Mouse (Mus musculus) skeletal muscle tissue, adult 2 months (tissue): ENCODE data around the gene Prrt4.
"Not testable (repeated sequence)": the region's sequence is repeated elsewhere in the genome, so short reads cannot be mapped to it uniquely, and the experiment has no call there.

ENCODE experiments used
- DNase-seq: peaks from one replicate; pipeline ENCODE4 v3.0.0-alpha.2; 2012; ENCODE audit warnings: low read depth, low spot score

The Prrt4 gene

DNA sequence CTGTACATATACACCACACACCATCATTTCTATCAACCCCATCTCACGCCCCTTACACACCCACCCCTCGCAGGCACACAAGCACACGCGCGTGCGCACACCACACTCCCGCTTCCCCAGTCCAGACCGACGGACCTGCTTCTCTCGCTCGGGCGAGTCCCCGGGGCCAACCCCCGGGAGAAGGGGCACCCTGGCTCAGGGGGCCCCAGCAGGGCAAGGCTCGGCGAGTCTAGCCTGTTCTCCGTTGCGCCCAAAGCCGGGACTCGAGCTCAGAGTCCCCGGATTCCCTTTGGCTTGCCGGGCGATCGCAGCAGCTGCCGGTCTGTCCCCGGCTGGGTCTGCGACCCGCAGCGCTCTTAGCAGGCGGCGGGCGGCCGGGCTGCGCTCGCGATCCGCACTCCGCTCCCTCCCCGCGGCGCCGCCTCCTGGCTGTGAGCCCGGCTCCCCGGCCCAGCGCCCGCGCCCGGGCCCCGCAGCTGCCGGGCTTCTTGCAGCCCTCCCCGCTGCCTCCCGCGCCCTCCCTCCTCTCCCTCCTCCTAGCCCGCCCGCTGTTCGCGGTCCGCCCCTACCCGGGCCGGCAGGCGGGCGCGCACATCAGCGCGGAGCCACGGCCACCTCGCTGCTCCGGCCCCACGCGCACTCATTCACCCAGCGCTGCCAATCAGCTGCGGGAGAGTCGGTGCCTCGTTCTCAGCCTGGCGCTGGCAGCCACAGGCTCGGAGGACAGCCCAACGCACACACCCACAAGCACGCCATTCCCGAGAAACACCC is at the start of gene Prrt4:
Gene Prrt4 (minus strand): TSS at position 697 of the 771 bp plus-strand sequence.
- no peak for DNase-seq

DNA sequence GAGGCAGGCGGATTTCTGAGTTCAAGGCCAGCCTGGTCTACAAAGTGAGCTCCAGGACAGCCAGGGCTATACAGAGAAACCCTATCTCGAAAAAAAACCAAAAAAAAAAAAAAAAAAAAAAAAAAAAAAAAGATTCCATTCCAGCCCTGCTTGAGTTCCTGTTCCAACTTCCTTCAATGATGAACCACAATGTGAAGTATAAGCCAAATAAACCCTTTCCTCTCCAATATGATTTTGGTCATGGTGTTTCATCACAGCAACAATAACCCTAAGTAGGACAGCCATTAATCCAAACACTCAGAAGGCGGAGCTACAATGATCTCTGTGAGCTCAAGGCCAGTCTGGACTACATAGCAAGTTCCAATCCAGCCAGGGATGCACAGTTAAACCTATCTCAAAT is 38.3 kb upstream of the Prrt4 start:
- not testable (repeated sequence) for DNase-seq

DNA sequence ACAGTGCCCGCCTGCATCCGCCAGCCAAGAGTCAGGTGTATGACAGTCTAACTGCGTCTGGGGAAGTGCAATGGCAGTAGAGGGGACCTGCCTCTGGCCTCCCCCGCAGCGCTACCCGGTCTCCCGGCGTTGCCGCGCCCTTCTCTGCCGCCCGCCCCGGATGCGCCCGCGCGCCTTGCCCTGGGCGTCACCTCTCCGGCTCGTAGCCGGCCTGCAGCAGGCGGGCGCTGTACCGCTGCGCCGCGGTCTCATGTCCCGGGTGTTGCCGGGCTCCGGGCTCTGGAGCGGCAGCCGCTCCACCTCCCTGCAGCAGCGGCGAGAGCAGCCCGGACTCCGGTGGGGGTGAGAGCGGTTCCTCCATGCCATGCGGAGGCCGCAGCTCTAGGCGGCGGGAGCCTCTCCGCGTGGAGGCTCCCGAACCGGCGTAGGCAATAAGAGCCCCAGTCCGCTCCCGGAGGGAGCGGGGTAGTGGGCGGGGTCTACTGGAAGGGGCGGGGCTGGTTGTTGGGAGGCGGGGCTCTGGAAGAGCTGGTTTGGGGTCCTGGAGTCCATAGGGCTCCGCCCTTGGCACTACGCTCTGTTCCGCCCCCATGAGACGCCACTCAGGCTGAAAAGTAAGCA is 36.6 kb upstream of the Prrt4 start, which contains the start of gene Impdh1:
Gene Impdh1 (minus strand): TSS at position 484 of the 621 bp plus-strand sequence.
- peak; percentile 53 for DNase-seq

DNA sequence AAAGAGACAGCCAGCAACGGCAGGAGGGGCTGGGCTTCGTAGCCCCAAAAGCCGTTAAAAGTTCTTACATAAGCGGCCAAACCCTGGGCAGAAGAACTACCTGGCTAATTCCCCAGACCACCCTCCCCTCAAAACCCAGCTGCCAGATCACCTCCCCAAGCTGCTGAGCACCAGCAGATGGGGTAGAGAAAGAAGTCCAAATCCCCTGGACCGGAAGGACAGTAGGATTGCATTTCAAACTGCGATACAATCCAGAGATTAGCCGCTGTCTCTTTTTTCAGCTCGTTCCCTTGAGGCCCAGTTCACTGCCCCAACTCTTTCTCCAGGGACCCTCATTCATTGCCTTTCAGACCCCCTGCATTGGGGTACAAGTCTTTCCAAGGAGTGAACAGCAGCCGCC is 35.8 kb upstream of the Prrt4 start:
- no peak for DNase-seq

DNA sequence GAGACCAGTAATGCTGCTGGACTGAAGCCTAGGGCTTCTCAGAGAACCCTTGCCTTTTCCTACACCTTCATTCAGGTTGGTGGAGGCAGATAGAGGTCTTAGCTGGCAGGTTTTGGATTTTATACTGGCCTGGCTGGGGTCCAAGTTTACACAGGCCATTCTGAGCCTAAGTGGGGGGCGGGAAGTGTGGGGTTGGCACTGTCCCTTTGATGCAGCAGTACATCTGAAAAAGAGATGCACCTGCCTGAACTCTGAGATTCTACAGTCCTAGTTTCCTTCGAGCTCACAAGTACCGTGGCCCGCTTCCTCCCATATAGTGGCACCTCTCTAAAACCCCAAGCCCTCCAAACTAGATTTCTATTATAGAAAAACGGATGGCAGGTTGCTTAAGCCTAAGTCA is 35.4 kb upstream of the Prrt4 start:
- DNase-seq, result no peak

DNA sequence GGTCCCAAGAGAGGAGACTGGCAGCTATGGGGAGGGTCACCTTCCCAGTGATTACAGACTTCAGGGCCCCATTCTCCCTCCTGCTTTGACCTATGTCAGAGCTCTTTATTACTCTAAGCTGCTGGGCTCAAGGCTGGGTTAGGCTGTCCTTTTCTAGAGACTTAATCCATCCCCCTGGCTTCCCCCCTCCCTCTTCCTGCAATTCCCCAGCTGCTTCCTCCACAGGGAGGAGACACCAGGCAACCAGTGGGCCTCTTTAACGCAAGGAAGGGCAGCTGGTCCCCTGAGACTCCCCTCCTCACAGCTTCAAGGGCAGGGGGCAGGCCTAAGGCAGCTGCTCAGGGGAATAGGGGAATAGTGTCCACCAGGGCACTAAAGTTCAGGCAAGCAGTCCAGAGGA is 34.9 kb upstream of the Prrt4 start:
- DNase-seq, result no peak

DNA sequence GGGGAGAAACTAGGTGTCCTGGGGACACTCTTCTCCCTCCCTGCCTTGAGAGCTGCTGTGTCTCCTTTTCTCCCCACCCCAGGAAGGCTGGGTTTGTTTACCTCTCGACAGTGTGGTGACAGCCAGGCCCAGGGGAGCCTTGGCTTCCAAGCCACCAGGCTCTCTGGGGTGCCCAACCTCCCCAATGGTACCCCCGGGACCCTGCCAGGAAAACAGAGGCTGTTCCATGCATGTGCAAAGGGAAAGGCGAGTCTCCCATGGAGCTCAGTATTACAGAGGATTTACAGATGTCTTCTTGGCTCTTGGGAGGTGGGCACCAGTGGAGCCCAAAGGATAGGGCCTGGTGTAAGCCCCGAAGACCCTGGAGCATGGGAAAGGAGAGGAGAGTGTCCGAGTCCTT is 34.1 kb upstream of the Prrt4 start:
- DNase-seq, result no peak

DNA sequence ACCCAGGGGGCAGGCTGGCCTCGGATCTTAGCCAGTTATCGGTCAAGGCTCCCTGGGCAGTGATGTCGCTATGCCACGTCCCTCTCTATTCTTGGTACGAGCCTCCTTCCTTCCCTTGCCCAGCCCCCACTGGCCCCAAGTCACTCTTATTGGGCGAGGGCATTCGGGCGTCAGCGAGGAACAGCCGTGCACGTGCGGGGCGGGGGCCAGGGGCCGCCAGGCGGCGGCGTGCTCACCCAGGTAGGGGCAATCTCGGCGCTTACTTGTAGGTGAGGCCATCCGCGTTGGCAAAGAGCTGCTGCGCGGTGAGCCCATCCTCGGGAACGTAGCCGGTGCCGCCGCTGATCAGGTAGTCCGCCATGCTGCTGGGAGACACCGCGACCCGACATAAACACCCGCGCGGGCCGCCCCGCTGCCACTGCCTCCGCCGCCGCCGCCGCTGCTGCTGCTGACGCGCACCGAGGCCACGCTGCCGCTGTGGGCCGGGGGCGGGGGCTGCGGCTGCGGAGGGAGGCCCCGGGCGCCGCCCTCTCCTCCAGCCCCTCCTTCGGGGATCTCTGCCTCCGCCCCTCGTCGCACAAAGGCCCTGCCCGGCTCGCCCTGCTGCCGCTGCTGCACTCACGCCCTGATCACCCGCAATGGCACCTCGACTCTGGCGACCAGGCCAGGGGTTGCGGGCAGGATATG is 32.6 kb upstream of the Prrt4 start:
- peak; percentile 51 for DNase-seq

DNA sequence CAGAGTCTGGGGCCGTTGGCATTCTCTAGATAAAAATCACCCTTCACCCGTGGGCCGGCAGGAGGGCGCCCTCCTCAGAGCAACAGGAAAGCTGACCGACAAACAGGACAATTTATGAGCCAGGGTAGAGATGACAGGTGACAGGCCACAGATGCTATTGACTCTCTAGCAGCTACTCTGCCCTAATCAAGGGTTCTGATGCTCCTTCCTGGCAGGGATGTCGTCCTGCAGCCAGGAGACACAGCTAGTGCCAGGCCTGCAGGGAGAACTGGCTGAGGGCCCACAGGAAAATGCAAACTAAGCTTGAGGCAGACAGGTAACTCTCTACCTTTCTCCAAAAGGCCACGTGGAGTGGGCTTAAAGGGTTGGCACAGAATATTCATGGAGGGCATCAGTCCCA is 31.8 kb upstream of the Prrt4 start:
- DNase-seq, result no peak

DNA sequence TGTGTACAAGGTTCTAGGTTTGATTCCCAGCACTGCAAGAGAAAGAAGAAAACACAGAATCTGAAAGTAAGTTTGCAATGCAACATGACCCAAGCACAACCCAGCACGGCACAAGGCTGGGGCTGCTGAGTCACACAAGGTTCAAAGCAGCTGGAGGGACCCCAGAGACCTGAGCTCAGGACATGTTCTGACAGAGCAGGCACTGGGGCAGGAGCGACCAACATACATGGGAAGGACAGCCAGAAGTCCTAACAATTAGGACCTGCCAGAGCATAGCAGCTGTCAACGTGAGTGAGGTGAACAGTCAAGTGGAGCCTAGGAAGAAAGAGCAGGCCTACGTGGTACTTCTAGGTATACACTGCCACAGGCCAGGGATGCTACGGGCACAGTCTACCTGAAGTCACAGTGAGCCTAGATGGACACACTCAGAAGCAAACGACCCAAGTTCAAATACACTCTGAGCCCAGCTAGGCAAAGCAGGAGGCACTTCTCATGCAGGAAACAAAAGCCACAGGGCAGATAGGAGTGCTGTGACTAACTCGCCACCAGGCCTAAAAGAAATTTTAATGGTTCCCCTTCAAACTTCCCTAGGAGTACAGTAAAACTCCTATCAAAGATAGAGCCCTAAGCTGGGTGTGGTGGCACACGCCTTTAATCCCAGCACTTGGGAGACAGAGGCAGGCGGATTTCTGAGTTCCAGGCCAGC is 31.0 kb upstream of the Prrt4 start:
- no peak for DNase-seq

DNA sequence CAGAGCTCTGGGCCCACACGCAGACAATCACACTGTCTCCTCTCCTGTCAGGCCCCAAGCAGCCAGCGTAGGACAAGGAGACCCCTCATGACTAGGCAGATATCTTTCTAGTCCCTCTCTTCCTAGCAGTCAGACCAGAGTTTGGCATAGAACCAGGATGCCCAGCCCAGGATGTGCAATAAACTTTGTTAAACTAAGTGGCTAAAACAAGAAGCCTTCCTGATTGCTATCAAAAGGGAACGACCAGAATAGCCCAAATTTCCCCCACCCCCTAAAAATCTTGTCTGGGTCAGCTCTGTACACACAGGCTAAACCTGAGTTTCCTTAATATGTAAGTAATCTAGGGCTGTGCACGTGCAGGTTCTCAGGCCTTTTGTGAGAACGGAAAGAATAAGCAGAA is 28.8 kb upstream of the Prrt4 start:
- no peak for DNase-seq

DNA sequence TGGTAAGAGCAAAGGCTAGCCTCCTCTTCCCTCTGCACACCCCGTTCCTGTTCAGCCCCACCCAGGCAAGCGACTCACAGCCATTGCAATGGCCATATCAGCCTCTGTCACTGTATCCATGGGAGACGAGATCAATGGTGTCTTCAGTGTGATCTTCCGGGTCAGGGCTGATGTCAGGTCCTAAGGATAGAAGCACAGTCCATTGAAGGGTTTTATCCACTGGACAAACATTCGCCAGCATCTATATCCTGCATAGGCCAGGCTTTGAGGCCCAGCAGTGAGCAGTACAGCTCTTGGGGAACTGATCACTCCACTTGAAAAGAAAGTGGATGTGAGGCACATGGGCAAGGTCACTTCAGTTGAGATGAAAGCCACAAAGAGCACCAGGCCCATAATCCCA is 27.6 kb upstream of the Prrt4 start:
- DNase-seq, result no peak

DNA sequence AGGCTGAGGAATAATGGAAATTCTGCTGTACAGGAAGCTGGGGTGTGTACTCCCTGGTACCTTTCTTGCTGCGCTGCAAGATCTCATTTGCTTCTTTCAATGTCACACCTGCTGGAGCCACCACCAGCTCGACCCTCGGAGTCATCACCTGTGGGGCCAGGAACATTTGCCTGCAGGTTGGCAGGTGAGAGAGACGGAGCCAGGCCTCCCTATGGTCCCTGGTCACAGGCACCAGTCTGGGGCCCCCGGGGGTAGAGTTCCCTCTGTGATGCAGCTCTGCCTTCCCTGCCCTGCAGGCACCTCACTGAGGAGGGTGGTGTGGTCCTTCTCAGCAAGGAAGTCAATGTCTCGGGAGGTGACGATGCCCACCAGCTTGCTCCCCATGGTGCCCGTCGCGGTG is 26.6 kb upstream of the Prrt4 start:
- no peak for DNase-seq

DNA sequence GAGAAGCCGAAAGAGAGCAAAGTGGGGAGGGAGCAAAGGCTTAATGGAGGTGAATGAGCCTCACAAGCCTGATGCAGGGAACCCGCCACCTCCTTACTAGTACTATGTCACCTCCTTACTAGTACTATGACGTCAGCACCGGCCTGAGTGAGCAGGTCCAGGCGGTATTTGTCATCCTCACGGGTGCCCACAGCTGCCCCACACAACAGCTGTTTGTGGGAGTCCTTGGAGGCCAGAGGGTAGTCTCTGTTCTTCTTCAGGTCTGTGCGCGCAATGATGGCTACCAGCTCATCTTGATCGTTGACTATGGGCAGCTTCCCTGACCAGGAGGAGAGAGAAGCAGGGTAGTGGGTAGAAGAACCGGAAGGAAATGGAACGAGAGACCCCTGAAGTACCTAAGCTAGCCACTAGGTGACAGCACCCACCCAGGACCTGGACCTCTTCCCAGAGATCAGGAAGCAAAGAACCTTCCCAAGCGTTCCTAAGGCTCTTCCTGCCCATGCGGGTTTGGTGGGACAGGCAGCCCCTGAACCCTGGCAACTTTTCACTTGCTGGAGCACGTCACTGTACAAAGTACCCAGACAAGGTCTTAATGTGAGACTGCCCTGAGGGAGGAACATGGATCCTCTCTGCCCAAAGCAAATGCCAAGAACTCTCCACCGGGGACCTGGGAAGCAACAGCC is 25.7 kb upstream of the Prrt4 start:
- DNase-seq, result no peak

DNA sequence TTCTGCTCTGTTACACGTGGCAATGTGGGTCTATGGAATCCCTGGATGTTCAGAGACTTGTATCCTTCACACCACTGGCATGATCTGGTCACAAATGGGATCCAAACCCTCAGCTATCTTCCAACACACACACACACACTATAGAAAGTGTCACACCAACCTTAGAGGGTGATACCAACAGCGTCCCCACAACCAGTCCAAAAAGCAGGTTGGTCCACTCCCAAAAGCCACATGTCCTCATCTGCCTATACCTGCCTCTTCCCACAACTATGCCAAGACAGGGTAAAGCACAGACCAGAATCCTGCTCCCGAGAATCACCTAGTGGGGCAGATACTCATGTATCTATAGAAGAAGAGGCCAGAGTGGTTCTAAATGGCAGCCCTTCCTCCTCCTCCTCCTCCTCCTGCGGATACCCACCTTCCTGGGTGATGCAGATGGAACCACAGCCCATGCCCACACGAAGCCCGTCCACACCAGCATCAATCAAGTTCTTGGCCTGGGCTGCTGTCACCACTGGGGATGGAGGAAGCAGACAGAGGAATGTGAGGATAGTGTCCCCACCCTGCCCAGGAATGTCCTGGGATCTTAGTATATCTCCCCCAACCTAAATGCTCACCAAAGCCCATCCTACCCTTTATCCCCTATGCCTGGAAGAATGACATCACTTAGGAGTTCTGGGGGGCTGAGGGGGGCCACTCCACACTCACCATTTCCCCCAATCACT is 24.6 kb upstream of the Prrt4 start:
- no peak for DNase-seq

DNA sequence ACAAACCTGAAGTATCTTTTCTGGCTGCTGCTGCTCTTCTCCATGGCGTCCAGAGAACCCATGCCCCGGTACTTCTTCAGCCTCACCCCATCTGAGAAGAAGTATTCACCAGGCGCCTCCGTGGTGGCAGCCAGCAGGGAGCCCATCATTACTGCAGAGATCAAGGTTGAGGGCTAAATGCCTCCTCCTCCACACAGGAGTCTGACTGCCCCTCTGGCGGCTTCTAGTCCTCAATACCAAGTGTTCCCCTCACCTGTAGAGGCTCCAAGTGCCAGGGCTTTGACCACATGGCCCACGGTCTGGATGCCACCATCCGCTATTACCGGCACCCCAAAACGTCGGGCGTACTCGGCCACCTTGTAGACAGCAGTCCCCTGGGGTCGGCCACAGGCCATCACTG is 23.7 kb upstream of the Prrt4 start:
- no peak for DNase-seq

DNA sequence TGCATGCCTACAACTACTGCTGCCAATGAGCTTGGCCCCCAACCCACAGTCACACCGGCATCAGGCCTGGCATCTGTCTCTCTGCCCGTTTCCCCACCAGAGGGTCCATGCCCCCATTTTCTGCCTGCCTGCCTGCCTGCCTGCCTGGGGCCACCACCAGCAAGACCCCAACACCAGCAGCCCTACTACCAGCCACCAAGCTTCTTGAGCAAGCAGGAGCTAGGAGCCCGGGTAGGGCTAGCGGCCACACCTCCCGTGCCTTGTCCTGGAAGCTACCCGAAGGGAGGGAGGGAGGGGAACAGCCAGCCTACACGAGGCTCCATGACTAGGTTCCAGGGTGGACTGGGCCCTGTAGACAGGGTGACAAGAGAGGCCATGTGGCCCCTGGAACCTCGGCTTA is 22.6 kb upstream of the Prrt4 start:
- DNase-seq, result no peak

DNA sequence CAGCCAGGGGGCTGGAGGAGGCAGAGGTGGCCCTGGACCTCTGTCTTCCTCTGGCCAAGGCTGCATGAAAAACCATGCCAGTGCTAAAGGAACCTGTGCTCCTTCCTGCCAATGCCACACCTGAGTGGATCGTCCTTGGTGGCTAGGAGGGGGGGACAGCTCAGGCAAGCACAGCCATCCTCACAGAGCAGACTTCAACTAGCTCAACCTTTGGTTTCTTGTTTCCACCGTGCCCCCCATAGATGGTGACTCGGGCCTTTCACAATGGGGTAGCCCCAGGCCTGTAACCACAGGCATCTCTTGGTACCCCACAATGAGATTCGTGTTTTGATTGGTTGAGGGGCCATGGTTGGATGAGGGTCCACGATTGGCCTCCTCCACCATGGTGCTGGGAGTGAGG is 22.0 kb upstream of the Prrt4 start:
- DNase-seq, result no peak

DNA sequence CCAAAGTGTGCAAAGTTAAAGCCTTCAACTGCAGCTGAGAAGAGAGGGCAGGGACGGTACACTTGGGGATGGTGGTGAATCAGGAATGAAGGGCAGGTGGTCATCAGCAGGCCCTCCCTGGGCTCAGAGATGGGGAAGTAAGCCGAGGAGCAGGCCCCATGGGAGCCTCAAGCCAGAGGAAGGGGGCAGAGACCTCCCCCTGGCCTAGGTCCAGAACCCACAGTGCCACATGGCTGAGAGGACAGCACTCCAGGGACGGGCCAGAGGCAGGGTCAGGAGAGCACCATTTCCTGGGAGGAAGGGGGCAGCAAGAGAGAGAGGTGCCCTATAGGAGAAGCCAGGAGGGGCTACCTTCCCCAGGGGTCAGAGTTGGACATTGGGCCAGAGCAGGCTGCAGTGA is 21.1 kb upstream of the Prrt4 start:
- DNase-seq, result no peak

DNA sequence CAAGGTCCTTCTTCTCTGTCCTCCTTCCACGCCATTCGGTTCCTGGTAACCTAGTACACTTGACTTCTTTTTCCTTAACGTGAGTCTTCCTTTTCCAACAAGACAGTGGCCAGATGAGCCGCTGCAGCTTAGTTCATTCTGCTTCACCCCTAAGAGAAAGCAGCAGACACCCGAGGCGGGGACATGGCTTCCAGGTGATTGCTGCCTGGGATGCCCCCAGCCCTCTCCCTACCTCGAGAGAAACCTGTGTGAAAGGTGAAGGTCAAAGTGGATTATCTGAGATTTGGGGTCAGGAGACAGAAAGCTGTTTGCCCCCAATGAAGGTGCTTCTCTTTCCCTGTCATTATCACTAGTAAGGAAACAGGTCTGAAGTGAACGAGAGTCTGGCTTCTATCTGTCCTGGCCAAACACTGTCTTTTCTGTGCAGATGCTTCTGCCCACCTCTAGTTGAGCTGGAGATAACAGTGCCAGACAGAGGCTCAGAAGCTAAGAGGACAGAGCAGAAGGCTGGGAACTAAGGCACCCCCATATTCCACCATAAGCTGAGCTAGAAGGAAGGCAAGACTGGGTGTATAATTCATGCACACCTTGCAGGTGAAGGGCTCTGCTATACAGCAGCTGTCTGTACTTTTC is 20.0 kb upstream of the Prrt4 start:
- no peak for DNase-seq
